Mouse (Mus musculus) liver, adult 2 months (tissue): ENCODE measurements around the gene Tenm2. TPM values are rescaled to one million over a fixed set of nuclear protein-coding genes. Genes with fewer than 3 reads are reported as not detected.
A peak's percentile ranks its signal among the peaks of the same experiment; 100 is the strongest.

Experiments used
- DNase-seq: peaks from one replicate; pipeline ENCODE4 v3.0.0-alpha.2; 2011; ENCODE audit warnings: low read depth, low spot score; ENCODE audit errors: extremely low read depth
- H3K27ac ChIP-seq: fragments of 200-500 bp; replicated peaks from 2 replicates; pipeline ENCODE4 v1.5.1; 2012; ENCODE audit warnings: low read depth, mild to moderate bottlenecking, control low read depth, inconsistent platforms, low read length; ENCODE audit not compliant: insufficient read depth
- H3K27me3 ChIP-seq: fragments of 200-500 bp; 2 replicates; pipeline ENCODE4 v1.6.1; 2012; ENCODE audit warnings: mild to moderate bottlenecking, moderate library complexity, low read length, inconsistent platforms; ENCODE audit not compliant: control insufficient read depth, insufficient read depth
- H3K36me3 ChIP-seq: fragments of 200-500 bp; 2 replicates; pipeline ENCODE4 v1.6.1; 2012; ENCODE audit warnings: low read length, inconsistent platforms; ENCODE audit not compliant: control insufficient read depth, insufficient read depth
- H3K4me1 ChIP-seq: fragments of 200-500 bp; 2 replicates; pipeline ENCODE4 v1.6.1; 2011; ENCODE audit warnings: low read length; ENCODE audit not compliant: control insufficient read depth, insufficient read depth
- H3K4me3 ChIP-seq: fragments of 200-500 bp; 2 replicates; pipeline ENCODE4 v1.5.1; 2011; ENCODE audit warnings: low read depth, mild to moderate bottlenecking, control low read depth, low read length, moderate library complexity; ENCODE audit not compliant: insufficient read depth
- H3K79me2 ChIP-seq: fragments of 200-500 bp; 2 replicates; pipeline ENCODE4 v1.6.1; 2012; ENCODE audit warnings: inconsistent platforms, mild to moderate bottlenecking, low read length, moderate library complexity; ENCODE audit not compliant: control insufficient read depth, insufficient read depth
- H3K9ac ChIP-seq: fragments of 200-500 bp; 2 replicates; pipeline ENCODE4 v1.6.1; 2012; ENCODE audit warnings: low read depth, mild to moderate bottlenecking, control low read depth, inconsistent platforms, low read length
- CTCF ChIP-seq: fragments of 200-500 bp; IDR thresholded peaks from 2 replicates; pipeline ENCODE4 v1.5.1; 2011; ENCODE audit warnings: low read depth, low read length, control low read depth
- POLR2A ChIP-seq: fragments of 200-500 bp; IDR thresholded peaks from 2 replicates; pipeline ENCODE4 v1.6.1; 2011; ENCODE audit warnings: low read length, control low read depth; ENCODE audit not compliant: insufficient read depth; ENCODE audit errors: extremely low read depth
- WGBS: fragments of 180-500 bp; shearing (Covaris S2); methylation state at CpG from one replicate; pipeline ENCODE4 v1.1.7; 2018; 5-methylcytosine and 5-hydroxymethylcytosine counted together
- polyA plus RNA-seq: library from polyadenylated mRNA; depleted of rRNA; stranded (reverse); fragments of >200 nt; gene quantifications from 2 replicates; pipeline ENCODE4 v1.2.3, GENCODE M21; 2012
- total RNA-seq: library from RNA; depleted of rRNA; stranded (reverse); fragments of >200 nt; gene quantifications from 2 replicates; pipeline ENCODE4 v1.2.3, GENCODE M21; 2014

Gene Tenm2
- total and polyA plus RNA-seq, 2 experiments: not detected

DNA sequence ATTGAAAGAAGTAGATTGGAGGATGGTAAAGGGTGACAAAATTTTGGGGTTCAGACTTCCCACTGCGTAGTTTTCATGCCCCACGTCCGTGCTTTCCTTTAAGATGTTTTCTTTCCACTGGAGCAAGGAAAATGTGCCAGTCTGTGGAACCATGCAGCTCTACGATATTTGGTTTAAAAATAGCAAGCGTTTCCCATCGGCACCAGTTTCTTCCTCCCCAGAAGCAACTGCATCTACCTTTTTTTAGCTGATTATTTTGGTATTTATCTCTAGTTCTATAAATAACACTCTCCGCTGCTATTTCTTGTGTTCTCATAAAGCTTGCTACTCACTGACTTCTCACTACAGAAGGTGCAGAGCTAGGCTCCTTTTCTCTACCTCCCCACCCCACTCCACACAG, 864.0 kb downstream of the Tenm2 start:
- WGBS: 88% methylated on average over 7 of the region's 7 CpGs

DNA sequence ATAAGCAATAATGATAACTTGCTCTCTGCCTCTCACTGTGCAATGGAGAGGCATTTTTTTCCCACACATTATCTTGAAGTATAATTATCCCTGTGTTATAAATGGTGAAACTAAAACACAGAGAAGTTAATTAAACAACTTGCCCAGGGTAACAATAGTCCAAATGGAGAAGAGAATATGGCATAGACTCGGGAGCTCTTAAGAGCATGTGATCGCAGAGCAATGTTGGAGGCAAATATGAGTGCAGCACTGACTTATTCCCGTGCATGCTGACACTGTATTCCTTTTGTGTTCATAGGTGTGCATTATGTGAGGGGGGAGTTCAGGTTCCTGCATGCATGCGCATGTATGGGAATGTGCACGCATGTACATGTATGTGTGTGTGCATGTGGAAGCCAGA, 870.7 kb downstream of the Tenm2 start:
- Histone ChIP-seq H3K79me2 (no peaks in the 10 kb centered on the region), H3K9ac (no peak overlapping the region), H3K36me3 (no peaks in the 10 kb centered on the region), H3K27ac (no peak overlapping the region), H3K4me1 (no peaks in the 10 kb centered on the region; the same call in 1 of the 2 replicates), H3K4me3 (no peak overlapping the region), H3K27me3 (no peaks in the 10 kb centered on the region)
- TF ChIP-seq CTCF (no peak), POLR2A (no peak)
- WGBS: 87% methylated on average over 5 of the region's 5 CpGs
- no peak for DNase-seq

More for the DNA sequence above, 864.0 kb downstream of the Tenm2 start:
- DNase-seq: no peak
- H3K79me2 ChIP-seq: no peaks in the 10 kb centered on the region
- TF ChIP-seq CTCF (no peak), POLR2A (no peak)
- H3K36me3 ChIP-seq: no peaks in the 10 kb centered on the region
- H3K9ac ChIP-seq: no peak overlapping the region
- H3K27me3 ChIP-seq: no peaks in the 10 kb centered on the region
- no peak overlapping the region for H3K4me3 ChIP-seq
- no peak overlapping the region for H3K27ac ChIP-seq
- H3K4me1 ChIP-seq: no peaks in the 10 kb centered on the region

GRCm38 (mm10) chr11:36364441-36364840, 871.3 kb downstream of the Tenm2 start:
- no peak overlapping the region; the same call in 1 of the 2 replicates for H3K4me3 ChIP-seq
- no peak overlapping the region for H3K9ac ChIP-seq
- H3K4me1 ChIP-seq: no peaks in the 10 kb centered on the region; the same call in 1 of the 2 replicates
- DNase-seq: peak; percentile 75
- H3K27me3 ChIP-seq: no peaks in the 10 kb centered on the region
- H3K36me3 ChIP-seq: no peaks in the 10 kb centered on the region
- no peak overlapping the region for H3K27ac ChIP-seq
- WGBS: 64% methylated on average over 9 of the region's 9 CpGs
- H3K79me2 ChIP-seq: no peaks in the 10 kb centered on the region
- TF ChIP-seq CTCF: no peak
- TF ChIP-seq POLR2A: no peak

DNA sequence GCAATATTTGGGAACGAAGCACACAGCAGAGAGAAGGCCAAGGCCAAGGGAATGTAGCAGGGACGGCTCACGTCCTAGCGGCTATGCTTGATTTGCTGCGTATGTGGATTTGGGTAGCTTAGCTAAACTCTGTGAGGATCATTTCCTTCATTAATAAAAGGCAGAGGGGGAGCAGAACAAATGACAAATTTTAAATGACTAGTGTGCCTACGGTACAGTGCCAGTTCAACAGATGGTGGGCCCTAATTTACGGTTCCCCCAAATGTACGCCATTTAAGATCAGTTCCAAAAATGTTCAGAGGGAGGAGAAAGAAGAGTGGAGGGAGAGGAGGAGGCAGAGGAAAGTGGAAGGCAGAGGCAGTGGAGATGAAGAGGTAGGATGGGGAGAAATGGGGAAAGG, 873.2 kb downstream of the Tenm2 start:
- Histone ChIP-seq H3K4me1 (no peaks in the 10 kb centered on the region; the same call in 1 of the 2 replicates), H3K36me3 (no peaks in the 10 kb centered on the region), H3K27ac (no peak overlapping the region), H3K79me2 (no peaks in the 10 kb centered on the region), H3K9ac (no peak overlapping the region), H3K4me3 (no peak overlapping the region), H3K27me3 (no peaks in the 10 kb centered on the region)
- DNase-seq: no peak
- 92% methylated on average over 8 of the region's 8 CpGs for WGBS
- TF ChIP-seq CTCF (no peak), POLR2A (no peak)

DNA sequence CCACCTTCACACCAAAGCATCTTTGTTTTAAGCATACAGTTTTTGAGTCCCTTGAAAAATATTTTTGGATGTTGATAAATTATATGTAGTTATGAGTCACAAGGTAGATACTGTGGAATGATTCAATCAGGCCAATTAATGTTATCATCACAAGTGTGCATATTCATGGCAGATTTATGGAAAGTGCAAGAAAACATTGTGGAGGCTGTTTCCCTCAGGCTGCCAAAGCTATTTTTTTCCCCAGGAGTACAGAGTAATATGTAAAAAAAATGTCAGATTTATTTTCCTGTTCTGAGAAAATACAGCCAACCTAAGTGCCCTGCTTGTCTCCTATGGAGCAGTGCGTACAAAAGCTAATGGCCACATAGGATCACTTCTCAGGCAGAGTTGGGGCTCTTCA, 882.5 kb downstream of the Tenm2 start:
- TF ChIP-seq POLR2A (no peak), CTCF (no peak)
- 92% methylated on average over 1 of the region's 1 CpGs for WGBS
- no peaks in the 10 kb centered on the region for H3K79me2 ChIP-seq

DNA sequence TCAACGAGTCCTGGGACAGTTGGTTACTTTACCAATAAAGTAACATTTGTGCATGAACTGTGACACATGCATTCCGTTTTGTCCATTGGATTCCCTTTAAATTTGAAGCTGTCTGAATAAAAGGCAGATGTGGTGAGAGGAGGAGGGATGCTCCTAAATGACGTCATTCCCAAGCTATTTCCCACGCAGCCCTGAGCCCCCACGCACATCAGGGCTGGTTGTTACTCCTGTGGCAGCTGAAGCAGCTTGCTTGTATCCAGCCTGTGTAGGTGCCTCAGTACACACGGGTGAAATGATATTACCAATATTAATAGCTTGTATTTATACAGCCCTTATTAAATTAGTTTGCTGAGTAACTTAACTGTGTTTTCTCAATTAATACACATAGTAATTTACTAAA, 884.0 kb downstream of the Tenm2 start:
- Histone ChIP-seq H3K79me2 (no peaks in the 10 kb centered on the region), H3K27ac (no peak overlapping the region), H3K4me3 (no peak overlapping the region), H3K9ac (no peak overlapping the region), H3K36me3 (no peaks in the 10 kb centered on the region), H3K27me3 (no peaks in the 10 kb centered on the region), H3K4me1 (no peaks in the 10 kb centered on the region)
- DNase-seq: no peak
- TF ChIP-seq POLR2A (no peak), CTCF (no peak)
- WGBS: 68% methylated on average over 6 of the region's 6 CpGs

More for the DNA sequence above, 882.5 kb downstream of the Tenm2 start:
- Histone ChIP-seq H3K4me3 (no peak overlapping the region), H3K9ac (no peak overlapping the region), H3K27ac (no peak overlapping the region), H3K4me1 (no peaks in the 10 kb centered on the region), H3K36me3 (no peaks in the 10 kb centered on the region), H3K27me3 (no peaks in the 10 kb centered on the region)
- no peak for DNase-seq

- no peaks in the 10 kb centered on the region for H3K27me3 ChIP-seq
- H3K27ac ChIP-seq: no peak overlapping the region
- TF ChIP-seq POLR2A (no peak), CTCF (no peak)
- H3K4me1 ChIP-seq: no peaks in the 10 kb centered on the region
- H3K79me2 ChIP-seq: no peaks in the 10 kb centered on the region
- H3K36me3 ChIP-seq: no peaks in the 10 kb centered on the region
- no peak for DNase-seq
- no peak overlapping the region for H3K9ac ChIP-seq
- no peak overlapping the region for H3K4me3 ChIP-seq
- 62% methylated on average over 6 of the region's 6 CpGs for whole genome bisulfite sequencing
These were observed 884.4 kb downstream of the Tenm2 start for GRCm38 (mm10) chr11:36351341-36351740.
